Mouse (Mus musculus): Measurements from ENCODE around the gene Rufy2. TPM values are rescaled to one million over a fixed set of nuclear protein-coding genes. Genes with fewer than 3 reads are reported as not detected.

Gene Rufy2
- total and polyA plus RNA-seq, 3 experiments = 4.9 to 6.8 (median 5.8) TPM

- no peak for DNase-seq (ENCODE audit: extremely low read depth)
- in situ Hi-C loops (cut with MboI; ENCODE audit: low pct_ligation_motif_present, low pct_unique_long_range_greater_than_20kb, low sequenced_read_pairs) = no loop called here
- no peaks in the 10 kb centered on the region for H3K36me3 ChIP-seq (replicated peaks in 1 of 2; ENCODE audit: control insufficient read depth in 1 of 2, insufficient read depth in 1 of 2, low read length in 1 of 2)
- no peak overlapping the region for H3K27ac ChIP-seq (ENCODE audit: insufficient read depth, low read depth)
- H3K79me2 ChIP-seq (replicated peaks; ENCODE audit: control insufficient read depth, extremely low read depth, insufficient read depth, poor library complexity, severe bottlenecking) = no peaks in the 10 kb centered on the region
- H3K4me3 ChIP-seq (replicated peaks in 1 of 3; ENCODE audit: low read depth in 2 of 3, low read length in 2 of 3, poor library complexity in 1 of 3) = no peak overlapping the region
- H3K9me3 ChIP-seq (replicated peaks; ENCODE audit: low read length) = no peaks in the 10 kb centered on the region
- dilution Hi-C loops (cut with MboI; ENCODE audit: extremely low pct_ligation_motif_present, extremely low pct_unique_long_range_greater_than_20kb, low sequenced_read_pairs) = no loop called here
- peaks cover 4 to 9% of the 10 kb centered on the region in 2 experiments; a peak in 3 of 4 replicates for H3K4me1 ChIP-seq (ENCODE audit: control insufficient read depth in 1 of 2, insufficient read depth in 2 of 2)
- no peaks in the 10 kb centered on the region for H3K27me3 ChIP-seq (replicated peaks)
- H3K9ac ChIP-seq (ENCODE audit: insufficient read depth, low read depth) = no peak overlapping the region
- TF ChIP-seq NRF1 (IDR thresholded peaks at IDR 0.05; ENCODE audit: low read depth, low read length) = no peak
- TF ChIP-seq SMC3 (IDR thresholded peaks at IDR 0.05; ENCODE audit: low read depth, low read length) = 0 out of 2 replicates have a peak, but pooled peaks have one; percentile 3
- peak in 1 of 2 experiments; percentile 18; a peak in 2 of 4 replicates for TF ChIP-seq CTCF (conservative IDR thresholded peaks at IDR 0.05 in 1 of 2, IDR thresholded peaks at IDR 0.05 in 1 of 2; ENCODE audit: low read depth in 2 of 2, low read length in 2 of 2)
- H3K4me2 ChIP-seq (ENCODE audit: insufficient read depth, low read depth, poor library complexity, severe bottlenecking) = no peak overlapping the region
Observed at GRCm38 (mm10) chr10:63054586-63054985, 74.6 kb downstream of the Rufy2 start.

GRCm38 (mm10) chr10:63056966-63057750, 77.1 kb downstream of the Rufy2 start:
- no peak for DNase-seq (ENCODE audit: extremely low read depth)
- peaks cover 4 to 9% of the 10 kb centered on the region in 2 experiments; a peak in 3 of 4 replicates for H3K4me1 ChIP-seq (ENCODE audit: control insufficient read depth in 1 of 2, insufficient read depth in 2 of 2)
- no peak overlapping the region for H3K9ac ChIP-seq (ENCODE audit: insufficient read depth, low read depth)
- H3K4me3 ChIP-seq (replicated peaks in 1 of 3; ENCODE audit: low read depth in 2 of 3, low read length in 2 of 3, poor library complexity in 1 of 3) = no peak overlapping the region
- no peaks in the 10 kb centered on the region for H3K79me2 ChIP-seq (replicated peaks; ENCODE audit: control insufficient read depth, extremely low read depth, insufficient read depth, poor library complexity, severe bottlenecking)
- TF ChIP-seq CHD2 (IDR thresholded peaks at IDR 0.05; ENCODE audit: low read length) (no peak), ELF1 (IDR thresholded peaks at IDR 0.05; ENCODE audit: low read depth, low read length) (no peak), EP300 (IDR thresholded peaks at IDR 0.05; ENCODE audit: low read length) (no peak), USF1 (IDR thresholded peaks at IDR 0.05; ENCODE audit: low read depth, low read length) (no peak), BHLHE40 (IDR thresholded peaks at IDR 0.05; ENCODE audit: low read depth, low read length) (no peak), MEF2A (IDR thresholded peaks at IDR 0.05; ENCODE audit: borderline replicate concordance, low read depth, low read length) (no peak)
- H3K27me3 ChIP-seq (replicated peaks) = no peaks in the 10 kb centered on the region
- H3K4me2 ChIP-seq (ENCODE audit: insufficient read depth, low read depth, poor library complexity, severe bottlenecking) = no peak overlapping the region
- in situ Hi-C loops (cut with MboI; ENCODE audit: low pct_ligation_motif_present, low pct_unique_long_range_greater_than_20kb, low sequenced_read_pairs) = no loop called here
- no peak overlapping the region for H3K27ac ChIP-seq (ENCODE audit: insufficient read depth, low read depth)
- no peaks in the 10 kb centered on the region for H3K36me3 ChIP-seq (replicated peaks in 1 of 2; ENCODE audit: control insufficient read depth in 1 of 2, insufficient read depth in 1 of 2, low read length in 1 of 2)
- dilution Hi-C loops (cut with MboI; ENCODE audit: extremely low pct_ligation_motif_present, extremely low pct_unique_long_range_greater_than_20kb, low sequenced_read_pairs) = no loop called here
- no peaks in the 10 kb centered on the region for H3K9me3 ChIP-seq (replicated peaks; ENCODE audit: low read length)

- Histone ChIP-seq H3K79me2 (replicated peaks; ENCODE audit: control insufficient read depth, extremely low read depth, insufficient read depth, poor library complexity, severe bottlenecking) (no peaks in the 10 kb centered on the region), H3K4me3 (replicated peaks in 1 of 3; ENCODE audit: low read depth in 2 of 3, low read length in 2 of 3, poor library complexity in 1 of 3) (no peak within 1 kb of the TSS), H3K4me2 (ENCODE audit: insufficient read depth, low read depth, poor library complexity, severe bottlenecking) (no peak within 1 kb of the TSS), H3K27ac (ENCODE audit: insufficient read depth, low read depth) (no peak within 1 kb of the TSS), H3K9ac (ENCODE audit: insufficient read depth, low read depth) (no peak within 1 kb of the TSS), H3K36me3 (replicated peaks in 1 of 2; ENCODE audit: control insufficient read depth in 1 of 2, insufficient read depth in 1 of 2, low read length in 1 of 2) (no peaks in the 10 kb centered on the region), H3K4me1 (ENCODE audit: control insufficient read depth in 1 of 2, insufficient read depth in 2 of 2) (no peaks in the 10 kb centered on the region), H3K27me3 (replicated peaks) (no peaks in the 10 kb centered on the region), H3K9me3 (replicated peaks; ENCODE audit: low read length) (no peaks in the 10 kb centered on the region)
- no peak for TF ChIP-seq MEF2A (IDR thresholded peaks at IDR 0.05; ENCODE audit: borderline replicate concordance, low read depth, low read length)
- TF ChIP-seq TCF12 (IDR thresholded peaks at IDR 0.05; ENCODE audit: low read depth, low read length) = no peak
- no peak for TF ChIP-seq CTCF (conservative IDR thresholded peaks at IDR 0.05 in 1 of 2, IDR thresholded peaks at IDR 0.05 in 1 of 2; ENCODE audit: low read depth in 2 of 2, low read length in 2 of 2)
- TF ChIP-seq MAX (IDR thresholded peaks at IDR 0.05; ENCODE audit: low read length) = no peak
- no peak for TF ChIP-seq ZMIZ1 (IDR thresholded peaks at IDR 0.05; ENCODE audit: low read depth, low read length)
- no peak for TF ChIP-seq POLR2AphosphoS2 (IDR thresholded peaks at IDR 0.05; ENCODE audit: low read depth, low read length)
- DNase-seq (ENCODE audit: extremely low read depth) = no peak
- dilution Hi-C loops (cut with MboI; ENCODE audit: extremely low pct_ligation_motif_present, extremely low pct_unique_long_range_greater_than_20kb, low sequenced_read_pairs) = no loop called here
- in situ Hi-C loops (cut with MboI; ENCODE audit: low pct_ligation_motif_present, low pct_unique_long_range_greater_than_20kb, low sequenced_read_pairs) = no loop called here
Observed at GRCm38 (mm10) chr10:63059862-63060261, 79.8 kb downstream of the Rufy2 start, which contains the start of gene Pbld1. Pbld1 (plus strand) TSS chr10:63060162.
